Mouse (Mus musculus) lung, postnatal 0 days (tissue): Measurements from ENCODE around the gene Polk.

Source experiments
- CTCF ChIP-seq: IDR thresholded peaks from 2 replicates; pipeline ENCODE4 v1.5.1; 2016; ENCODE audit warnings: antibody characterized with exemption, mild to moderate bottlenecking
- EP300 ChIP-seq: IDR thresholded peaks from 2 replicates; pipeline ENCODE4 v1.6.1; 2016; ENCODE audit warnings: antibody characterized with exemption, mild to moderate bottlenecking, control low read depth

DNA sequence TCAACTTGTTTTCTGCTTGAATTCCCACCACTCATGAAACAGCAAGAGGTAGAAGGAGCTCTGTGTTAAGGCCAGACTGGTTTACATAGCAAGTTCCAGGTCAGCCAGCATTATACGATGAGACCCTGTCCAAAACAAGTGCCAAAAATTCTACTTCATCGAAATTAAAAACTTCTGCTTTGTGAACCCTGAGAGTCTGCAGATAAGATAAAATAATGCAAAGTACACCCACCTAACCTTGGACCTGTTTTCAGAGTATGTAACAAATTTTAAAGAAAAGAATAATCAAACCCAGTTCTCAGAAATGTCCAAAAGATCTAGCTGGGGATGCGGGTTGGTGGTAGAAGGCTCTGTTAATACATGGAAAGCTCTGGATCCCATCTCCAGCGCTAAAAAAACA is 83.8 kb downstream of the Polk start:
- no peak for TF ChIP-seq CTCF
- TF ChIP-seq EP300, result no peak
